Mouse (Mus musculus): ENCODE measurements at regions not wholly inside any gene's neighbourhood (a gene's known extent, or its start where the extent isn't known, plus 50 kb on each side); places are given as distances from the start of the nearest gene placed in this dataset.
A peak's percentile ranks its signal among the peaks of the same experiment; 100 is the strongest.

- no peak for DNase-seq (ENCODE audit: low spot score)
Observed at GRCm38 (mm10) chr12:112235841-112236240, 89.8 kb downstream of the Kif26a start.

- DNase-seq (ENCODE audit: low spot score), result peak; percentile 37
Observed at GRCm38 (mm10) chr12:112237061-112237490, 91.1 kb downstream of the Kif26a start.

GRCm38 (mm10) chr12:112238834-112239233, 92.8 kb downstream of the Kif26a start:
- DNase-seq (ENCODE audit: low spot score), result peak; percentile 49

DNA sequence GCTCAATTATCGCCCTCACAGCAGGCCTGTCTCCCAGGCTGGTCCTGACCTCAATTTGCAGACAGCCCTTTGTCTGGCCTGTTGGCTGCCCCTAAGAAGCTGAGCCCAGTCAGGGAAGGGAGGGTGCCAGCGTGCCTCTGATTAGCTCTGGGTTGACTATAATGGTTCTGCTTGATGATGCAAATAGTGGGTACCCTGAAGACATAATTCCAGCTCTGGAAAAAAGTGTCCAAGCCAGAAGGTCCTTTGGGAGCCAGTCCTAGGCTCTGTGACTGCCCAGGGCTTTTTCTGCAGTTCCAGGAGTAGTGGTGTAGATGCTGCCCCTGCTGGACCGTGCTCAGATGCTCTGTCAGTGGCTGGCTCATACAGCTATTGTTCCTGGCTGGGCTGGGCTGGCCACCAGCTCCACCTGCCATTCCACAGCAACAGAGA, 95.7 kb downstream of the Kif26a start:
- DNase-seq (ENCODE audit: low spot score), result peak; percentile 54

GRCm38 (mm10) chr12:112243231-112243630, 97.2 kb downstream of the Kif26a start:
- DNase-seq (ENCODE audit: low spot score), result no peak

- DNase-seq (ENCODE audit: low spot score), result peak; percentile 40
Observed at GRCm38 (mm10) chr12:112250894-112251293, 104.9 kb downstream of the Kif26a start.

DNA sequence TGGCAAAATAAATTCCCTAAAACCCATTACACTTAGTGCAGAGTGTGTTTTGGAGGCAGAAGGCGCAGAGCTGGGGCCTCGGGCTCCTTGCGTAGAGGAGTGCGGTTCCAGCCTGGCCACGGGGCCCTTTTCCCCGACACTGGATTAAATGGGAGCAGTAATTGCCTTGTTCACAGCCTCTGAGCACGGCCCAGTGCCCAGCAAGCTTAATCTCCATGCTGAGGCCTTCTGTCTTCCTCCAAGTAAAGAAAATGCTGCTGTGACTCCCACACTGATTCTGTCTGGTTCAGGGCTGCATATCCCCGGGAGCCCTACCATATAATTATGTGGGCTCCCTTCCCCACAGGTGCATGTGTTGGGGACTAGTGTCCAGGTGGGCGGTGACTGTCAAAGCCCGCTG, 107.5 kb downstream of the Kif26a start:
- DNase-seq (ENCODE audit: low spot score), result no peak

DNA sequence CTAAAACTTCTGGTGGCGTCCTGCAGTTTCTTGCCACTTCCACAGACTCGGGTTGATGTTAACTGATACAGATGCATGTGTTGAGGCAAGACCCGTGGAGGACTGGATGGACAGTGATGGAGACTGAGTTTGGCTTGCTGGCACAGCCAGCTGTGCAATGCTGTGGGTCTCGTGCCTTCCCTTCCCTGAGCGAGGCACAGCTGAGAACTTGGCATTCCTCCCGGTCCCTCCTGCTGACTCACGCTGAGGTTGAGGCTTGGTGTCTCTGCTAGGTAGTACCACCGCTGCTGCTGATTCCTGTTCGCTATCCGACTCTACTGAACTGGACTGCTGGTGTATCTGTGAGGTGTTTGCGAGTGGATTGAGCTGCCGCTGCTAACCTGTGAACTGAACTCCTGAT, 109.2 kb downstream of the Kif26a start:
- DNase-seq (ENCODE audit: low spot score), result no peak

DNA sequence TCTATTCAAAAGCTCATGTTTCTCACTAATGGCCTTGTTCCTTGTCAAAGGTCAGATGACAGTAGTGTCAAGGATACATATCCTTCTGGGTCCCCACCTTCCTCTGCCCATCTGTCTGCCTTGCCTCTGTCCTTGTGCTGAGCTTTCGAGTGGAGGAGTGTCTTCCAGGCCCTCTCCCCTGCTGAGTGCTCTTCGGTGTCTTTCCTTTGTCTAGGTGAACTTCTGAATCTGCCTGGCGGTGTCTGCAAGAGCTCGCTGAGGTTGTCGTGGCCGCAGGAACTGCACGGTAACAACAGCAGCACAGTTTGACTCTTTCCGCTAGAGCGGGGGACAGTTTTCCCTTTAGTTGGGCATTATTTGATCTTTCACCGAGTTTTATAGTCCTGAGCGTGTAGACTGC, 111.7 kb downstream of the Kif26a start:
- DNase-seq (ENCODE audit: low spot score), result no peak

DNA sequence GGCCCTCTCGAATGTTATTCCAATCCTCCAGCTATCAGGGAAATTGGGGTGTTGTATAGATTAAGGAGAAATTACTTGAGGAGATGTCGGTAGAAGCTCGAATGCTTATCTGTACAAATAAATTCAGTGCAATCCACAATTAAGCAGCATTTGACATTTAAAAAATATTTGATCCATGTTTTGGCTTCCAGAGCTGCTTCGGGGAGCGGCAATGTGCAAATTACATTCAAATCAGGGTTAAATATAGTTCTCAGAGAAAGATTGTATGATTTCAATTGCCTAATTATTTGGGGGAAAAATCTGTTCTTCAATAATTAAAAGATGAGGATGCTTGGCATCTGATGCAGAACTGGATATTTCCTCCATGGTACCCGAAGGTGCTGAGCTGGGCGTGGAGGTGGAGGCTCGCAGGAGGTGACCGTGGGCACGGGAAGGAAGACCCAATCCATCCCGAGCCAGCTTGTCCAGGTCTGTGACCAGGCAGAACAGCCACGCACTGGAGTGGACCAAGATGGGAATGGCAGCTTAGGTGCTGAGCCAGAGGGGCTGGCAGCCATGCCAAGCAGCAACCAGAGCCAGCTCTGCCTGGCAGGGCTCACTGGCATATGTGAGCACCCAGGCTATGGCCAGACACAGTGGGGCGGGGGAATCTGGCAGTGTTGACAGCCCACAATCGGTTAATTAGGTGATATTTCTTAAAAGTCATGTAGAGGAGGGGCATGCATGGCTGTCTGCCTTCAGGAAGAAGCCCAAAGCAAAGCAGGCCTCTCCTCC, 117.5 kb downstream of the Kif26a start:
- DNase-seq (ENCODE audit: low spot score), result no peak

DNA sequence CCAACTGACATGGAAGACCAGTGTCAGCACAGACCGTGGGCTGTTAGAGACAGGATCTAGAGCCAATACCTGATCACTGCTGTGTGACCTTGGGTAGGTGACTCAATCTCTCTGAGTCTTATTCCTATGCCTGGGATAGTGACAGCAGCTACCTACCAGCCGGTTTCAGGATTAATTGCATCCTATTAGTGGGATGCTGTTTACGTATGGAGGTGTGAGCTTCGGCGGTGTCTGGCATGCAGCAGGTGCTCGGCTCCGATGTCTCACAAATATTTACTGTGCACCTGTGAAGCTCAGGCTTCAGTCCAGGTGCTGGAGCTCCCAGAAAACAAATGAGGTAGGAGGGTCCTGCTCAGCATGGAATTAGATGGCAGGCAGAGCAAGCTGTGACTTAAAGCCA, 118.2 kb downstream of the Kif26a start:
- DNase-seq (ENCODE audit: low spot score), result no peak

- DNase-seq (ENCODE audit: low spot score), result no peak
Observed at GRCm38 (mm10) chr12:112265289-112265969, 119.4 kb downstream of the Kif26a start.

DNA sequence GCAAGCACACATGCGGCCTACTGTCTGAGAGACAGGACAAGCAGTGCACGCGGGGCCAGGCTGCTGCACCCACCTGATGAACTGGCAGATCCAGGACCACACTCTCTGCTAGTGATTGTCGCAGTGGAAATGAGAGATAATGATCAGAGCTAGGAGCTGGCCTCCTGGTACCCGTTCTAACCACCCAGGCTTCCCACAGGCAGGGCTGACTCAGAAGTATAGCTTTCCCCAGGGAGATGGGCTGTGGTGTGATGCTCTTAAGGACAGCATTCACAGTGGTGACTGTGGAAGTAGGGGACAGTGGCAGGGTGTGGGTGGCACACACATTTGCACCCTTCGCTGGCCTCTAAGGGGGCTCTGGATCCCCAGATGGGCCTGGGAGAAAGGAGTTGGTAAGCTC, 128.0 kb downstream of the Kif26a start:
- DNase-seq (ENCODE audit: low spot score), result no peak

- no peak for DNase-seq (ENCODE audit: low spot score)
Observed at GRCm38 (mm10) chr12:112274756-112275155, 128.7 kb downstream of the Kif26a start.

DNA sequence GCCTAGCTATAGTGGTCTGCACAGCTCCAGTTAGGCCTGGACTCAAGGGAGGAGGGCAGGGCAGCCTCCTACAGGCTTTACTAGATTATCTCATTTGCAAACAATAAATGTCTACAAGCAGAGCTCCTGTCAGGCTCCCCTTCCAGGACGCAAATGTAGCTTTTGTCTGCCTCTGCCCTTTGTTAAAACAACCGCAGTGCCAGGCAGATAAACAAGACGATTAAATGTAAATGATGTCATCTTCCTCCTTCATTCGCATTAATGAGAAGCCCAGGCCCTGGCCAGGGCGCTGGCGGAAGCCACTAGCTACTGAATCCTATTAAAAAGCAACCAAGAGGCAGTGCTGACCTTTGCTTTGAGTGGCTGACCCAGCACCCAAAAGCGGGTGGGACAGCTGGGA, 130.6 kb downstream of the Kif26a start:
- DNase-seq (ENCODE audit: low spot score), result peak; percentile 40

GRCm38 (mm10) chr12:112277511-112277910, 131.5 kb downstream of the Kif26a start:
- peak; percentile 48 for DNase-seq (ENCODE audit: low spot score)

DNA sequence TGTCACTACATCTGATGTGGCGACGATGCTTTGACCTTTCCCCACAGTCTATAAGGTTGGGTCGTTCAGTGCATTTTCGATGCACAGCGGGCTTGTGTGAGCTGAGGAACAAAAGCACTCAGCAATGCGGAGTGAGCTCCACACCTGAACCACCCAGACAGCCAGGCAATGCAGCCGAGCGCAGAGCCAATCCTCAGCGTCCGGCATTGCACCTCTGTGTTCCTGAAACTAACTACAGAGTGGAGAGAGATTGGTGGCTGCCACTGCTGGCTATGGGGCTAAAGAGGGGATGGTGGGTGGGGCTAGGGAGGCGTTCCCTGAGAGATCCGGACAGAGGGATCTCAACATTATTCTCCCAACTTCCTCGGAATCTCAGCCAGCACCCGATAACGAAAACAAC, 139.1 kb downstream of the Kif26a start:
- DNase-seq (ENCODE audit: low spot score), result no peak

- DNase-seq (ENCODE audit: low spot score), result no peak
Observed at GRCm38 (mm10) chr12:112288786-112289185, 142.8 kb downstream of the Kif26a start.

GRCm38 (mm10) chr12:112290299-112290698, 144.3 kb downstream of the Kif26a start:
- DNase-seq (ENCODE audit: low spot score), result no peak

DNA sequence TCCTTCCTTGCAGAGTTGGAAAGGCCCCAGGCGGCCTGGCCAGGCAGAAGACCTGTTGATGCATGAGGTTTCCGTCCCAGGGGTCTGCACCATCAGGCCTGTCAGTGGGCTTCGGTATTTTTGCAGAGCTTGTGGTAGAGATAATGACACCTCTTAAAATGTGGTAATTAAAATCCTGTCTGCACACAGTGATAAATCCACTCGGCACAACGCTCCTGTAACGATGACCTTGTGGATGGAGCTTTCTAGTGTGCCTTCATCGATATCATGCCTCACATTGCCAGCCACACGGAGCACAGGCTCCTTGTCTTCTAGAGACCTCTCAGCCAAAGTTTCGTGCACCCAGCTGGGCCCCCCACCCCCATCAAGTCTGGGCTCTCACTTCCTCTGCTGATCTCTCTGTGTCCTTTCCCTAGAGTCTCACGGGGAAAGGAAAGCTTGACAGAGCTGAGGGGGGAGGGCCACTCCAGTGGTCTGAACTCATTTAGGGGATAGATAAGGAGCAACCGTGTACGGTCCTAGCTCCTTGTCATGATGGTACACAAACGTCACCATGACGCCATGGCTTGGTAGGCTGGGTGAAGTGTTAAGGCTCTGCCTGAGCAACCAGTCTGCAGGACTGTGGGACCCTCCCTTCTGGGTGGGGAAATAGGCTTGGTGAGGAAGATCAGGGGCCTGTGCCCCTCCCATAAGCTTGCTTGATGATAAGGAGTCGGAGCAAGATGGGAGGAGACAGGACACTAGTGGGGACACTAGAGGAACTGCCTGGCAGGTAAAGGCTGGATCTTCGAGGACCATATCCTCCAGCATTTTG, 145.9 kb downstream of the Kif26a start:
- no peak for DNase-seq (ENCODE audit: low spot score)

- no peak for DNase-seq (ENCODE audit: low spot score)
Observed at GRCm38 (mm10) chr12:112293105-112293504, 147.1 kb downstream of the Kif26a start.

DNA sequence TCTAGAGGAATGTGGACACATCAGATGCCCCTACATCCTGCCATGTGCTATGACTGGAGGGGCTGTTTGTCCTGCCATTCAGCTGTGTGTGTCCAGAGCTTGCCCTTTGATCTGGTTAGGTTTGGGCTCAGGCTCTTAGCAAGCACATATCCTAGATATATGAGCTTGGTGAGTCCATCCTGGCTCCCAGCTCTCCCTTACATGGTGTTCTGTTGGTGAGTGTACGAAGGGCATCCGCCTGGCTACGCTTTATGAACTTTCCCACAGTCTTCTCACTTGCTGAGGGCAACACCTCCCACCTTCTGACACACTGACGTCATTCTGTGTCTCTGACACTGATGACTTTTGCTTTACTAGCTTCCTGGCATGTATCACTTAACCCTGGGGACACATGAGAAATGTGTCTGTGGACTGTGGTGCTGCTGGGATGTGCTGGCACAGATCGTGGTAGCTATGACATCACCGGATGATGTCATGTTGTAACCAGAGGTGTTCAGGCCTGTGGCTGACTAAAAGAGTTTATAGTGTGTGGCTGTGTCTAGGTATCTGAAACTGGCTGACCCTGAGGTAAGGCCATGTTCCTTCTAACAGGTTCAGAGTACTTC, 149.4 kb downstream of the Kif26a start:
- no peak for DNase-seq (ENCODE audit: low spot score)

All from embryo, embryonic 10.5 days (tissue).